Mouse (Mus musculus) myocyte (in vitro differentiated cells): Measurements from ENCODE around the gene Apod. TPM values are rescaled to one million over a fixed set of nuclear protein-coding genes. Genes with fewer than 3 reads are reported as not detected.
"Not testable (repeated sequence)": the region's sequence is repeated elsewhere in the genome, so short reads cannot be mapped to it uniquely, and the experiment has no call there.

Source experiments
- H3K27me3 ChIP-seq: one replicate; pipeline ENCODE4 v1.6.1; 2011; ENCODE audit not compliant: control insufficient read depth, insufficient read depth, insufficient read length
- H3K36me3 ChIP-seq: one replicate; pipeline ENCODE4 v1.6.1; 2011; ENCODE audit not compliant: control insufficient read depth, insufficient read depth
- H3K4me2 ChIP-seq: one replicate; pipeline ENCODE4 v1.6.1; 2011; ENCODE audit warnings: low read depth, control low read depth
- H3K4me3 ChIP-seq: one replicate; pipeline ENCODE4 v1.5.1; 2011; ENCODE audit warnings: mild to moderate bottlenecking, control low read depth, moderate library complexity
- H3K79me2 ChIP-seq: one replicate; pipeline ENCODE4 v1.6.1; 2011; ENCODE audit not compliant: control insufficient read depth, insufficient read depth
- H3ac ChIP-seq: one replicate; pipeline ENCODE4 v1.6.1; 2011; ENCODE audit not compliant: control insufficient read depth, insufficient read length
- CEBPB ChIP-seq: IDR thresholded peaks from 2 replicates; pipeline ENCODE4 v1.6.1; 2011; ENCODE audit warnings: mild to moderate bottlenecking, moderate library complexity; ENCODE audit not compliant: poor library complexity, insufficient read depth, severe bottlenecking
- E2F4 ChIP-seq: IDR thresholded peaks from one replicate; pipeline ENCODE4 v1.6.1; 2011; ENCODE audit warnings: mild to moderate bottlenecking, control low read depth, moderate library complexity; ENCODE audit not compliant: insufficient read depth
- MAX ChIP-seq: IDR thresholded peaks from one replicate; pipeline ENCODE4 v1.6.1; 2011; ENCODE audit warnings: low read depth, mild to moderate bottlenecking, control low read depth
- MYOD1 ChIP-seq, 3 experiments: IDR thresholded peaks; one replicate each; pipeline ENCODE4 v1.6.1; 2011; ENCODE audit warnings: control low read depth in 2 of 3, low read depth in 2 of 3, mild to moderate bottlenecking in 2 of 3, moderate library complexity in 1 of 3; ENCODE audit not compliant: insufficient read length in 2 of 3, control insufficient read depth in 1 of 3
- MYOG ChIP-seq, 3 experiments: IDR thresholded peaks; one replicate each; pipeline ENCODE4 v1.6.1; 2011; ENCODE audit warnings: control low read depth in 2 of 3, low read depth in 2 of 3, mild to moderate bottlenecking in 2 of 3; ENCODE audit not compliant: insufficient read length in 2 of 3, control insufficient read depth in 1 of 3, insufficient read depth in 1 of 3
- POLR2A ChIP-seq: IDR thresholded peaks from one replicate; pipeline ENCODE4 v1.6.1; 2011; ENCODE audit warnings: low read depth, mild to moderate bottlenecking, control low read depth, moderate library complexity; ENCODE audit not compliant: insufficient read length
- POLR2AphosphoS2 ChIP-seq: IDR thresholded peaks from one replicate; pipeline ENCODE4 v1.6.1; 2011; ENCODE audit warnings: low read depth, control low read depth; ENCODE audit not compliant: insufficient read length
- REST ChIP-seq: IDR thresholded peaks from one replicate; pipeline ENCODE4 v1.6.1; 2011; ENCODE audit warnings: mild to moderate bottlenecking, control low read depth, moderate library complexity; ENCODE audit not compliant: insufficient read depth, insufficient read length
- SRF ChIP-seq: IDR thresholded peaks from one replicate; pipeline ENCODE4 v1.6.1; 2011; ENCODE audit warnings: low read depth; ENCODE audit not compliant: control insufficient read depth, insufficient read length
- TCF12 ChIP-seq: IDR thresholded peaks from one replicate; pipeline ENCODE4 v1.6.1; 2011; ENCODE audit warnings: mild to moderate bottlenecking, control low read depth; ENCODE audit not compliant: poor library complexity, insufficient read depth, severe bottlenecking
- TCF3 ChIP-seq: IDR thresholded peaks from one replicate; pipeline ENCODE4 v1.6.1; 2011; ENCODE audit warnings: low read depth, control low read depth; ENCODE audit not compliant: insufficient read length
- USF1 ChIP-seq: IDR thresholded peaks from one replicate; pipeline ENCODE4 v1.6.1; 2011; ENCODE audit warnings: low read depth, mild to moderate bottlenecking, control low read depth, moderate library complexity
- polyA plus RNA-seq: library from polyadenylated mRNA; unstranded; fragments of >200 nt; fragmentation: generic; extraction: Trizol; gene quantifications from one replicate; pipeline ENCODE4 v1.2.1, GENCODE M21; 2012; ENCODE audit warnings: missing spikeins

Apod gene
- polyA plus RNA-seq, 1 experiment: 1.2 TPM

DNA sequence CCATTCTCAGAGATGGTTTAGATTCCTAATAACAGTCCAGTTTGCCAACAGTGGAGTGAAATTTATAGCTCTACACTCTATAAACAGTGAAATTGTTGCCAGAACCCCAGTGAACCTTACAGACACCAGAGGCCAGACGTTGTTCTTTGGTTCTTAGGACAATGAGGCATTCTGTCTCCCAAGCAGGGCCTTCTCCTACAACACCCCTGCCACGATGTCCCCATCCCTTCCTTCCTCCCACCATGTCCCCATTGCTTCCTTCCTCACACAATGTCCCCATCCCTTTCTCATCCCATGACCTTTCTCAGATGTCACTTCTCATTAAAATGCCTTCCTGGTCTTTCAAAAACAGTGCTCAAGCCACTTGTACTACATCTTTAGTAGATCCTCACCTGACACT is 3.8 kb upstream of the Apod start:
- TF ChIP-seq POLR2AphosphoS2 (no peak), MYOD1 (IDR thresholded peaks at IDR 0.05; ENCODE audit: control insufficient read depth in 1 of 3, insufficient read length in 2 of 3, low read depth in 2 of 3) (no peak), TCF3 (no peak), USF1 (no peak), REST (no peak), MAX (no peak), CEBPB (no peak), MYOG (IDR thresholded peaks at IDR 0.05; ENCODE audit: control insufficient read depth in 1 of 3, insufficient read depth in 1 of 3, insufficient read length in 2 of 3, low read depth in 2 of 3) (no peak), E2F4 (no peak), POLR2A (no peak), TCF12 (no peak), SRF (no peak)
- H3K36me3 ChIP-seq: no peaks in the 10 kb centered on the region
- H3ac ChIP-seq: no peak overlapping the region
- no peak overlapping the region for H3K4me2 ChIP-seq
- H3K4me3 ChIP-seq: no peak overlapping the region
- H3K27me3 ChIP-seq: no peaks in the 10 kb centered on the region
- no peaks in the 10 kb centered on the region for H3K79me2 ChIP-seq

DNA sequence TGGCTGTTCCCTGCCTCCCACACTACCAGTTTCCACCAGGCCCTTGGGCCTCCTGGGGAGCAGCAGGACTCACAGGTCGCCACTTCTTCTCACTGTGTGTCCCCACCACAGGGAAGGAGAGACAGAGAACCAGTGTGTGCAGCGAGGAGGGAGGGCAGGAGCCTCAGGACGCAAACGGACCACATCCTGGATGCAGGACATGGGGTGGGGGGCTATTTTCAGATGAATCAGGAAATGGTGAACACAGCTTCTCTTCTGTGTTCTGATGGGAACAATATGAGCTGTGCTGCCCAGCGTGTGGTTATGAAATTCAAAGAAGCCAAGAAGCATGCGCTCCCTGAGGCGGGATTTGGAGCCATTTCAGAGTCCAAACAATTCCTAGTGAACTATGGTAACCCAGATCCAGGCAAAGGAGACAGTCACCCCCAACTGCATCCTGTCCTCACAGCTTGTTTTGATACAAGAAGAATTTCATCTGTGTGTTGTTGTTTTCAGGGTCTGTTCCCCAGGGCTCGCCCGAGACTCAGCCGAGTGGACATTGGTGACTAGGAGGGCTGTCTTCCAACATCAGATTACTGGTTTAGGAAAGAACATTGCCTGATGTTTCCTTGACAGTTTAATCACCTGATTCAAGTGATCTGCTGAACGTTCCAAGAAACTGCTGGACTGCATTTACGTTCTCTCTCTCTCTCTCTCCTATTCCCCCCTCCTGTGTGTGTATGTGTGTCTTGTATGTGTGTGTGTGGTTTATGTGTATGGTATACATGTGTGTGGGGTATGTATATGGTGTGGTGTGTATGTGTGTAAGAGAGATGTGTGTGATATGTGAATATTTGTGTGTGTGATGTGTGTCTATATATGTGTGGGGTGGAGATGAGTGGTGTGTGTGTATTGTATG is 1.9 kb upstream of the Apod start:
- H3K36me3 ChIP-seq, H3K79me2 ChIP-seq, H3K4me2 ChIP-seq, H3K4me3 ChIP-seq, H3ac ChIP-seq, H3K27me3 ChIP-seq: not testable (repeated sequence)

DNA sequence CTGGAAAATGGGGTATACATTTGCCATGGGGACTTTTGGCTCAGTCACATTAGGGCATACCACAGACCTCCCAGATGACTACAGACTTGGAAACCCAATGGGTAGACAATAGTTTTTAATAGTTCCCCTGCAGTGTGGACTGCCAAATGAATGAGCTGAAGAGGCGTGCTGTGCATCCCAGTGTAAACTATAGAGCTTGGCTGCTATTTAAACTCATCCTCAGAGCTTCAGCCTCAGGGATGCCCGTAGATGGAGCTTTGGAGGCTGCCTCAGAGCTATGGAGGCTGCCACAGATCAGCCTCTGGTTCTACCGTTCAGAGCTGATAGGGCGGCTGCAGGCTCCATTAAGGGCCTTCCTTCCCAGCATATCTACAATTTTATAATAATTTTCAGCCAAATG is 686 bp upstream of the Apod start:
- Histone ChIP-seq H3K4me3 (no peak overlapping the region), H3K36me3 (no peaks in the 10 kb centered on the region), H3K4me2 (no peak overlapping the region), H3K79me2 (no peaks in the 10 kb centered on the region), H3K27me3 (no peaks in the 10 kb centered on the region), H3ac (no peak overlapping the region)
- TF ChIP-seq TCF12: no peak
- no peak for TF ChIP-seq REST
- no peak for TF ChIP-seq USF1
- no peak for TF ChIP-seq SRF
- TF ChIP-seq TCF3: no peak
- TF ChIP-seq MYOD1 (IDR thresholded peaks at IDR 0.05; ENCODE audit: control insufficient read depth in 1 of 3, insufficient read length in 2 of 3, low read depth in 2 of 3): no peak
- TF ChIP-seq POLR2A: no peak
- no peak for TF ChIP-seq MAX
- no peak for TF ChIP-seq CEBPB
- TF ChIP-seq MYOG (IDR thresholded peaks at IDR 0.05; ENCODE audit: control insufficient read depth in 1 of 3, insufficient read depth in 1 of 3, insufficient read length in 2 of 3, low read depth in 2 of 3): no peak
- TF ChIP-seq POLR2AphosphoS2: no peak
- TF ChIP-seq E2F4: no peak

DNA sequence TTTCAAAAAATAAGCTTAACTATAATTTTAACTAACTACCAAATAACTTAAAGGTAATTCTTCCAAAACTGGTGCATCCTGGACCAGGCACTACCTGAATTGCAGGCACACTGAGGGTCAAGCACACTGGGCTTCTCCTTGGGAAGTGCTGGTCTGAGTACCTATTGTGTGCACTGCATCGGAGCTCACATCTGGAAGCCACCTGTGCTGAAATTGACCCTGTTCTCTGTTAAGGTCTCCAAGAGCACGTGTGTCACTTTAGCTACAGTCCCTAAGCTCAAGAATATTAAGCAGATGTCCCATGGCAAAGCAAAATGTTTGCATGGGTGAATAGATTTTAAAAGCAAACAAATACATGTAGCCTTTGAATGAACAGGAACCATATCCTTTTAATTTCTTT is 997 bp downstream of the Apod start:
- peak overlapping the region; percentile 26 for H3K4me2 ChIP-seq

More for the DNA sequence above, 997 bp downstream of the Apod start:
- TF ChIP-seq POLR2A (no peak), MYOD1 (IDR thresholded peaks at IDR 0.05; ENCODE audit: control insufficient read depth in 1 of 3, insufficient read length in 2 of 3, low read depth in 2 of 3) (no peak), E2F4 (no peak), MYOG (IDR thresholded peaks at IDR 0.05; ENCODE audit: control insufficient read depth in 1 of 3, insufficient read depth in 1 of 3, insufficient read length in 2 of 3, low read depth in 2 of 3) (no peak), TCF12 (no peak), CEBPB (no peak), USF1 (no peak), SRF (no peak), TCF3 (no peak), REST (no peak), POLR2AphosphoS2 (no peak), MAX (no peak)
- no peaks in the 10 kb centered on the region for H3K27me3 ChIP-seq
- H3K79me2 ChIP-seq: no peaks in the 10 kb centered on the region
- no peak overlapping the region for H3K4me3 ChIP-seq
- H3K36me3 ChIP-seq: no peaks in the 10 kb centered on the region
- no peak overlapping the region for H3ac ChIP-seq
